16 mouse cellular contexts compared by ENCODE assay signal in genomic region chr11:113292906-113293614, GRCm38 (mm10).
DNase-seq lines count a peak whose midpoint lies in the region; ATAC-seq and TF ChIP-seq lines count a peak whose summit lies in the region.
"Had no signal": no experiment of that assay in that cellular context is flagged by ENCODE, and none has a peak within 500 bp of the region (broad histone marks: within the 10 kb centered on the region; RNA-seq: fewer than 3 reads in every experiment).

No protein-coding gene starts in this region.

- no peak for TF ChIP-seq POLR2A in cerebellum, adult 2 months (IDR thresholded peaks at IDR 0.05; ENCODE audit: borderline replicate concordance, insufficient read depth, low read length)

- 81% methylated on average over 13 of the region's 13 CpGs for WGBS in midbrain, embryonic 10.5 days
- WGBS in midbrain, embryonic 16.5 days = 83% methylated on average over 13 of the region's 13 CpGs
- 49% methylated on average over 13 of the region's 13 CpGs for WGBS in intestine, embryonic 16.5 days
- 76% methylated on average over 13 of the region's 13 CpGs for WGBS in stomach, embryonic 16.5 days
- WGBS in cerebellum, adult 2 months = 84% methylated on average over 13 of the region's 13 CpGs

- no peaks in the 10 kb centered on the region for H3K9me3 ChIP-seq in midbrain, embryonic 10.5 days (replicated peaks)
- H3K9me3 ChIP-seq in midbrain, embryonic 16.5 days (replicated peaks; ENCODE audit: control insufficient read depth, low read length, poor library complexity, severe bottlenecking) = no peaks in the 10 kb centered on the region
- no peaks in the 10 kb centered on the region for H3K9me3 ChIP-seq in intestine, embryonic 16.5 days (ENCODE audit: control insufficient read depth, low read length)
- H3K9me3 ChIP-seq in stomach, embryonic 16.5 days (replicated peaks; ENCODE audit: control insufficient read depth, low read length) = no peaks in the 10 kb centered on the region
- H3K9me3 ChIP-seq: forebrain, embryonic 15.5 days; limb, embryonic 15.5 days; midbrain, embryonic 12.5 days had no signal

- no peak overlapping the region for H3K4me2 ChIP-seq in midbrain, embryonic 16.5 days (ENCODE audit: low read length)
- peak overlapping the region; percentile 34; the same call in 1 of the 2 replicates for H3K4me2 ChIP-seq in intestine, embryonic 16.5 days (ENCODE audit: low read depth, low read length)
- H3K4me2 ChIP-seq in stomach, embryonic 16.5 days (ENCODE audit: low read depth, low read length) = no peak overlapping the region
- H3K4me2 ChIP-seq: forebrain, embryonic 15.5 days; limb, embryonic 15.5 days; midbrain, embryonic 12.5 days had no signal

- H3K4me3 ChIP-seq in midbrain, embryonic 10.5 days = no peak overlapping the region
- H3K4me3 ChIP-seq in midbrain, embryonic 16.5 days (ENCODE audit: low read depth, low read length) = no peak overlapping the region
- no peak overlapping the region for H3K4me3 ChIP-seq in intestine, embryonic 16.5 days (ENCODE audit: low read length)
- H3K4me3 ChIP-seq in stomach, embryonic 16.5 days (replicated peaks; ENCODE audit: low read length) = no peak overlapping the region
- no peak overlapping the region for H3K4me3 ChIP-seq in cerebellum, adult 2 months (replicated peaks; ENCODE audit: insufficient read depth, low read depth, low read length)
- H3K4me3 ChIP-seq: forebrain, embryonic 15.5 days; limb, embryonic 15.5 days; midbrain, embryonic 12.5 days; myocyte had no signal

- H3K4me1 ChIP-seq in midbrain, embryonic 10.5 days = peaks cover 39% of the 10 kb centered on the region
- peaks cover 6% of the 10 kb centered on the region; the same call in 1 of the 2 replicates for H3K4me1 ChIP-seq in midbrain, embryonic 16.5 days (ENCODE audit: control insufficient read depth, insufficient read depth, low read length)
- peaks cover 29% of the 10 kb centered on the region for H3K4me1 ChIP-seq in intestine, embryonic 16.5 days (ENCODE audit: control insufficient read depth, insufficient read depth, low read length)
- peaks cover 26% of the 10 kb centered on the region for H3K4me1 ChIP-seq in stomach, embryonic 16.5 days (ENCODE audit: control insufficient read depth, insufficient read depth, low read length)
- no peaks in the 10 kb centered on the region for H3K4me1 ChIP-seq in cerebellum, adult 2 months (ENCODE audit: control insufficient read depth, insufficient read depth, low read length)

- no peaks in the 10 kb centered on the region for H3K36me3 ChIP-seq in midbrain, embryonic 10.5 days
- no peaks in the 10 kb centered on the region for H3K36me3 ChIP-seq in midbrain, embryonic 16.5 days (ENCODE audit: control insufficient read depth, insufficient read depth, low read length)
- H3K36me3 ChIP-seq in intestine, embryonic 16.5 days (ENCODE audit: control insufficient read depth, insufficient read depth, low read length) = no peaks in the 10 kb centered on the region
- no peaks in the 10 kb centered on the region for H3K36me3 ChIP-seq in stomach, embryonic 16.5 days (ENCODE audit: control insufficient read depth, insufficient read depth, low read length)
- H3K36me3 ChIP-seq: forebrain, embryonic 15.5 days; limb, embryonic 15.5 days; midbrain, embryonic 12.5 days had no signal

- DNase-seq in midbrain, embryonic 10.5 days (ENCODE audit: low spot score) = no peak
- DNase-seq in kidney, postnatal 10 days = peak; percentile 45
- no peak for DNase-seq in cerebellum, adult 2 months
- DNase-seq in ovary, postnatal 14 days (ENCODE audit: low spot score) = no peak
- DNase-seq: adrenal gland, postnatal 14 days; cerebellum, adult 9-10 months; lung, adult 2 months; lung, postnatal 4 days; thymus, adult 2 months had no signal

- H3K27ac ChIP-seq in midbrain, embryonic 10.5 days (replicated peaks) = 0 out of 2 replicates have a peak overlapping the region, but pooled peaks have one; percentile 50
- H3K27ac ChIP-seq in midbrain, embryonic 16.5 days (ENCODE audit: low read length) = no peak overlapping the region
- peak overlapping the region; percentile 91 for H3K27ac ChIP-seq in intestine, embryonic 16.5 days (ENCODE audit: low read length)
- H3K27ac ChIP-seq in stomach, embryonic 16.5 days (ENCODE audit: low read length) = peak overlapping the region; percentile 61; the same call in 1 of the 2 replicates
- no peak overlapping the region for H3K27ac ChIP-seq in cerebellum, adult 2 months (ENCODE audit: insufficient read depth, low read length)
- H3K27ac ChIP-seq: forebrain, embryonic 15.5 days; midbrain, embryonic 12.5 days had no signal

- no peak for ATAC-seq in midbrain, embryonic 16.5 days
- peak; percentile 57 for ATAC-seq in intestine, embryonic 16.5 days
- ATAC-seq in stomach, embryonic 16.5 days (ENCODE audit: insufficient read depth, low FRiP score) = no peak
- ATAC-seq: forebrain, embryonic 15.5 days had no signal

- no peak for TF ChIP-seq CTCF in cerebellum, adult 2 months (IDR thresholded peaks at IDR 0.05; ENCODE audit: borderline replicate concordance, insufficient read depth, low read depth, low read length)

- peaks cover 42% of the 10 kb centered on the region for H3K27me3 ChIP-seq in midbrain, embryonic 10.5 days (ENCODE audit: low read depth, poor library complexity, severe bottlenecking)
- no peaks in the 10 kb centered on the region for H3K27me3 ChIP-seq in midbrain, embryonic 16.5 days (ENCODE audit: control insufficient read depth, insufficient read depth, low read depth, low read length)
- no peaks in the 10 kb centered on the region for H3K27me3 ChIP-seq in intestine, embryonic 16.5 days (replicated peaks; ENCODE audit: control insufficient read depth, insufficient read depth, low read length)
- H3K27me3 ChIP-seq in stomach, embryonic 16.5 days (ENCODE audit: control insufficient read depth, insufficient read depth, low read length) = no peaks in the 10 kb centered on the region; the same call in 1 of the 2 replicates
- no peaks in the 10 kb centered on the region for H3K27me3 ChIP-seq in cerebellum, adult 2 months (ENCODE audit: control insufficient read depth, insufficient read depth, low read length)
- H3K27me3 ChIP-seq: forebrain, embryonic 15.5 days; limb, embryonic 15.5 days had no signal

- H3K9ac ChIP-seq in midbrain, embryonic 16.5 days (ENCODE audit: low read depth, low read length) = no peak overlapping the region
- peak overlapping the region; percentile 46 for H3K9ac ChIP-seq in intestine, embryonic 16.5 days (ENCODE audit: low read depth, low read length)
- H3K9ac ChIP-seq in stomach, embryonic 16.5 days (ENCODE audit: low read length) = no peak overlapping the region; the same call in 1 of the 2 replicates
- H3K9ac ChIP-seq: forebrain, embryonic 15.5 days; limb, embryonic 15.5 days; midbrain, embryonic 12.5 days had no signal

Comparison
In these comparisons a context has a peak if more than half of its experiments do, and no peak if none do; other contexts are left out.
1. H3K27ac ChIP-seq: peak in midbrain, embryonic 10.5 days (single experiment), intestine, embryonic 16.5 days (single experiment) and stomach, embryonic 16.5 days (single experiment); none in midbrain, embryonic 16.5 days (single experiment) and cerebellum, adult 2 months (single experiment).